Mouse (Mus musculus) lung, postnatal 36 days (tissue): ENCODE data around the gene Gm4567.
"Not testable (repeated sequence)": the region's sequence is repeated elsewhere in the genome, so short reads cannot be mapped to it uniquely, and the experiment has no call there.

ENCODE experiments used
- DNase-seq: peaks from one replicate; pipeline ENCODE4 v3.0.0; 2022; ENCODE audit warnings: mixed read lengths

The Gm4567 gene

DNA sequence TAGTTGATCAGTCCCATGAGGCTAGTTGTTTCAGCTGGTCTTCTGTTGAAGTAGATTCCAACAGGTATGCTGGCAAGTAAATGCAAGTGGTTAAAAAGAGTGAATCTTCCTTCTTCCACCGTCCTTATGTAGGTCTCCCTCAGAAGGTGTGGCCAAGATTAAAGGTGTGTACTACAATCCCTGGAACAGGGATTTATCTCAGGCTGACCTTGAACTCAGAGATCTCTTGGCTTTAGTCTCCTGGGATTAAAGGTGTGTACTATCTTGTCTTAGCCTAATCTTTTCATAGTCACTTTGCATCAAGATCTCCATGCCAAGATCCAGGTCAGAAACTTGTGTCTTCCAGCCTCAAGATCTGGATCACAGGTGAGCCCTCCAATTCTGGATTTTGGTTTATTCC, at the start of gene Gm4567:
Gm4567 (minus strand) TSS at position 101 of the 400 bp plus-strand sequence.
- DNase-seq, result not testable (repeated sequence)

DNA sequence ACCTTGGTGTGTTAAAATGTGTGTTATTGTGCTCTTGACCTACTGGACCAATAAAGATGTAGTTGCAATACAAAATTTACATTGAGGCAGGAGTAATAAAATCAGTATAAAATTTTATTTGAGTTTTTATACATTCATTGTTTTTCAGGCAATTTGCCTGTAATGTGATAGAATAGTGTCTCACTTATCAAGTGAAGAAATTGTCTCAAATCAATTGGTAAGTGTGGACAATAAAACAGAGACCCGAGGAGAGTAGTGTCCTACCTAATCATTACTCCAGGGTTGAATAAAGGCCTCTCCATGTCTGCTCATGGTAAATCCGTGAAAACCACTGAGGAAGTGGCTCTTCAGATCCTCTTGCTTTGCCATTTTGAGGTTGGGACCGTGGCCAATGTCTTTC, 41.9 kb upstream of the Gm4567 start, which contains the start of gene Vmn1r157:
Vmn1r157 (plus strand) TSS at position 301 of the 400 bp plus-strand sequence.
- DNase-seq, result not testable (repeated sequence)

DNA sequence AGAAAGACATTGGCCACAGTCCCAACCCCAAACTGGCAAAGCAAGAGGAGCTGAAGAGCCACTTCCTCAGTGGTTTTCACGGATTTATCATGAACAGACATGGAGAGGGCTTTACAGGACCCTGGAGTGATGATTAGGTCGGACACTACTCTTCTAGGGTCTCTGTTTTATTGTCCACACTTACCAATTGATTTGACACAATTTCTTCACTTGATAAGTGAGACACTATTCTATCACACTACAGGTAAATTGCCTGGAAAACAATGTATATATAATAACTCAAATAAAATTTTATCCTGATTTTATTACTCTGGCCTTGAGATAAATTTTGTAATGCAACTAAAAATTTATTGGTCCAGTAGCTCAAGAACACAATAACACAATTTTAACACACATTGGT, 27.3 kb downstream of the Gm4567 start, which contains the start of gene Gm8693:
Gm8693 (minus strand) TSS at position 101 of the 400 bp plus-strand sequence.
- DNase-seq, result not testable (repeated sequence)
